Mouse (Mus musculus) olfactory bulb, adult 2 months (tissue): Measurements from ENCODE around the gene Kprp.

Source experiments
- CTCF ChIP-seq: fragments of 200-500 bp; IDR thresholded peaks from 2 replicates; pipeline ENCODE4 v1.5.1; 2012; ENCODE audit warnings: low read depth, mild to moderate bottlenecking, low read length, moderate library complexity; ENCODE audit not compliant: insufficient read depth
- POLR2A ChIP-seq: fragments of 200-500 bp; IDR thresholded peaks from 2 replicates; pipeline ENCODE4 v1.6.1; 2012; ENCODE audit warnings: mild to moderate bottlenecking, low read depth, low read length, moderate library complexity; ENCODE audit not compliant: insufficient read depth

DNA sequence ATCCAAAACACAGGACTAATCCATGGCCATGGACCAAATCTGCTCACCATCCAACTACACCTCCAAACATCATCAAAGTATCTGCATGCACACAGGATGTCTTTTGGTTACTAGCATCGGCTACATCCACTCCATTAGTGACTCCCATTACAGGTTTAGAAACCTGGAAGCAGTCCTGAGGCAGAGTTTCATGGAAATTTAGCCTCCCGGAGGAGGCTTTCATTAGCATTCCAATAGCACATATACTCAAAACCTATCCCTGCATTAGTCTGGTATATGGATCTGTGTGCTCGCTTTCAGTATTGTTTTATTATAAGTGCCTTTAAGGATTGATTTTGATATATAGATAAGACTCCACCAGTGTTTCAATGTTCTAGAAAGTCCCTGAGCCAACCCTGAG is 11.5 kb downstream of the Kprp start:
- TF ChIP-seq CTCF (no peak), POLR2A (no peak)
